Mouse (Mus musculus) midbrain, embryonic 11.5 days (tissue): ENCODE results near the gene Lrrtm3. TPM values are rescaled to one million over a fixed set of nuclear protein-coding genes. Genes with fewer than 3 reads are reported as not detected.
A peak's percentile ranks its signal among the peaks of the same experiment; 100 is the strongest.

ENCODE experiments used
- ATAC-seq: fragments of 200-750 bp; cut with Nextera tagmentation; 2 replicates; pipeline ENCODE4 v1.8.0; 2017; ENCODE audit warnings: moderate TSS enrichment, moderate library complexity; ENCODE audit not compliant: low FRiP score
- DNase-seq: peaks from one replicate; pipeline ENCODE4 v3.0.0; 2015; ENCODE audit warnings: low spot score; ENCODE audit errors: missing footprints
- H3K27ac ChIP-seq: fragments of 300-500 bp; sonication (generic); 2 replicates; pipeline ENCODE4 v1.5.1; 2014; ENCODE audit warnings: low read depth, low read length
- H3K27me3 ChIP-seq: fragments of 300-500 bp; sonication (generic); 2 replicates; pipeline ENCODE4 v1.6.1; 2014; ENCODE audit warnings: mild to moderate bottlenecking, low read length, moderate library complexity, mixed read lengths; ENCODE audit not compliant: control insufficient read depth, insufficient read depth
- H3K36me3 ChIP-seq: fragments of 300-500 bp; sonication (generic); 2 replicates; pipeline ENCODE4 v1.6.1; 2014; ENCODE audit warnings: mild to moderate bottlenecking, low read length, moderate library complexity, mixed read lengths; ENCODE audit not compliant: control insufficient read depth, insufficient read depth
- H3K4me1 ChIP-seq: fragments of 300-500 bp; sonication (generic); 2 replicates; pipeline ENCODE4 v1.6.1; 2014; ENCODE audit warnings: low read length; ENCODE audit not compliant: control insufficient read depth, insufficient read depth
- H3K4me2 ChIP-seq: fragments of 300-500 bp; sonication (generic); 2 replicates; pipeline ENCODE4 v1.6.1; 2014; ENCODE audit warnings: mild to moderate bottlenecking, moderate library complexity
- H3K4me3 ChIP-seq: fragments of 300-500 bp; sonication (generic); 2 replicates; pipeline ENCODE4 v1.5.1; 2014; ENCODE audit warnings: low read depth, low read length
- H3K9ac ChIP-seq: fragments of 300-500 bp; sonication (generic); 2 replicates; pipeline ENCODE4 v1.6.1; 2014; ENCODE audit warnings: low read length
- H3K9me3 ChIP-seq: fragments of 300-500 bp; sonication (generic); 2 replicates; pipeline ENCODE4 v1.6.1; 2016; ENCODE audit warnings: low read length; ENCODE audit not compliant: control insufficient read depth
- WGBS: fragments of 180-500 bp; shearing (Covaris S2); extraction: QIAGEN DNeasy Blood & Tissue Kit; methylation state at CpG from one replicate; pipeline ENCODE4 v1.1.7; 2014; 5-methylcytosine and 5-hydroxymethylcytosine counted together
- polyA plus RNA-seq: library from polyadenylated mRNA; unstranded; fragments of >200 nt; fragmentation: Nextera tagmentation; extraction: Ambion mirVana; gene quantifications from 2 replicates; pipeline ENCODE4 v1.2.1, GENCODE M21; 2014

Lrrtm3 gene
- polyA plus RNA-seq, 1 experiment from 2014 or later: 2.6 TPM

DNA sequence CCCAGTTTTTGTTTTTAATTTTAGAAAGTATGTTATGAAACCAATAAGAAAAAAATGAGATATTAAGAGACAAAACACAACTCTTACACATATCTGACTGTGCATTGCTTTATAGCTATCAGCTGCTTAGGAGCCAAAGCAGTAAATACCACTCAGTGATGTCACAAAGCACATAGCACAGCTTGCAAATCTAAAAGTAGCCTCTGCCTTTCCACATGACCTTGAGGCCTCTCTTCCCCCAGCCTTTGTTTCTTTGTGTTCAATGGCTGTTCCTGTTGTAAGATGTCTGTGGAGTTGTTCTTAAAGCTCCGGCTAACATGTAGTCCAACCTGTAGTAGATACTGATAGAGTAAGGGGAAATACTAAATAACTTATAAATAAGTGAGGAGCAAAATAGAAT lies 69.7 kb downstream of the Lrrtm3 start:
- no peak for DNase-seq
- H3K27ac ChIP-seq: no peak overlapping the region
- no peak overlapping the region for H3K9ac ChIP-seq
- no peaks in the 10 kb centered on the region for H3K9me3 ChIP-seq
- no peak overlapping the region for H3K4me2 ChIP-seq
- 93% methylated on average over 1 of the region's 1 CpGs for WGBS
- H3K4me3 ChIP-seq: no peak overlapping the region
- no peak for ATAC-seq
- H3K27me3 ChIP-seq: no peaks in the 10 kb centered on the region
- H3K36me3 ChIP-seq: no peaks in the 10 kb centered on the region
- no peaks in the 10 kb centered on the region for H3K4me1 ChIP-seq

DNA sequence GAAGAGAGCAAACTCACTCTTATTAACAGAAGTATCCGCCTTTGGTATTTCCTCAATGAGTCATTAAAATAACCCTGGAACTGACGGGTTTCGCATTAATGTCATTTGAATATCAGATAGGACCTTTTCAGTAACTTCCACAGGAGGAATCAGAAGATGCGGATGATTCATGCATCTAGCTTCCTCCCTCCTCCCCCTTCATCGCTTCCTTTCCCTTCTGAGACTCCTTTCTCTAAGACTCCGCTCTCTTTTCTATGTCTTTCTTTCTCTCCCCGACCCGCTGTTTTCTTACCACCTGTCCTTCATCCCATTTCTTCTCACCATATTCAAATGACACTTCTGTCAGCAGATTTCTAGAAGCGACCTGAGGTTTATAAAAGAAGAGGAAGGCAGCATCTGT lies 88.1 kb downstream of the Lrrtm3 start:
- no peaks in the 10 kb centered on the region for H3K9me3 ChIP-seq
- H3K4me1 ChIP-seq: no peaks in the 10 kb centered on the region
- no peaks in the 10 kb centered on the region for H3K27me3 ChIP-seq
- H3K4me2 ChIP-seq: no peak overlapping the region
- WGBS: 89% methylated on average over 9 of the region's 9 CpGs
- no peak overlapping the region for H3K27ac ChIP-seq
- no peak overlapping the region for H3K9ac ChIP-seq
- no peak for ATAC-seq
- no peak overlapping the region for H3K4me3 ChIP-seq
- no peaks in the 10 kb centered on the region for H3K36me3 ChIP-seq
- DNase-seq: no peak

DNA sequence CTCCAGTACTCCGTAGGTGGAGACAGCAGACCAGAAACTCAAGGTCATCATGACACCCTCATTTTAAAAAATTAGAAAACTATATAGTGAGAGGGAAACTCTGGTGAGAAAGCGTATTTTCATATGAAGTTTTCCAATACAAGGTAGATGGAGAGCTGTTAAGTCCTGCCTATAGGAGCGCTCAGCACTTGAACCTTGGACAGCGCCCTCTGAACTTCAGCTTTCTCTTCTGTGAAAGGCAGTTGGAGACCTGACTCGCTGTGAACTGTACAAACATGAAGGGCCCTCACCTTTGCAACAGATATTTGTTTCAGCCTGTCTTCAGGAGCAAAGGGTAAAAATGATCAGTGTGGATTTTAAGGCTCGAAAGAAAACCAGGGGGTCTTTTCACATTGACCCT lies 88.5 kb downstream of the Lrrtm3 start:
- no peak for DNase-seq
- 81% methylated on average over 6 of the region's 6 CpGs for WGBS
- Histone ChIP-seq H3K4me3 (no peak overlapping the region), H3K4me1 (no peaks in the 10 kb centered on the region), H3K27me3 (no peaks in the 10 kb centered on the region), H3K27ac (no peak overlapping the region), H3K36me3 (no peaks in the 10 kb centered on the region), H3K4me2 (no peak overlapping the region), H3K9ac (no peak overlapping the region), H3K9me3 (no peaks in the 10 kb centered on the region)
- ATAC-seq: no peak

DNA sequence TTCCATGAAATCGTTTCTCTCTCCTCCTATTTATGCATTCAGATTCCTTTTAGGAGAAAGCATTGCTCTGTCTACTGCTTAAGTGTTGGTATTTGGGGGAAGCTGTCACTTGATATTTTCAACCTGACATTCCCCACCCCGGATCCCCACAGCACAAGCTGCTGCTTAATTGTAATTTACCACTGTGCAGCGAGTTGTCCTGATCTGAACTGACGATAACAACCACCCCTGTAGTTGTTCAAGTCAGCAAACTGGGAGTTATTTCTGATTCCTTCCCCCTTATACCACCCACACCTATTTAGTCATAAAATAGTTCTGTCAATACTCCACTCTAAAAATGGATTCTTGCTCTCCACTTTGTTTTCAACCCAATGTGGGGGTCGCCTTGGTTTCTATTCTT lies 95.8 kb downstream of the Lrrtm3 start:
- no peaks in the 10 kb centered on the region for H3K36me3 ChIP-seq
- no peak overlapping the region for H3K27ac ChIP-seq
- 92% methylated on average over 5 of the region's 5 CpGs for WGBS
- no peaks in the 10 kb centered on the region for H3K9me3 ChIP-seq
- H3K4me2 ChIP-seq: no peak overlapping the region
- no peak overlapping the region for H3K4me3 ChIP-seq
- ATAC-seq (no peak), DNase-seq (no peak)
- H3K9ac ChIP-seq: no peak overlapping the region
- H3K4me1 ChIP-seq: no peaks in the 10 kb centered on the region
- no peaks in the 10 kb centered on the region for H3K27me3 ChIP-seq

DNA sequence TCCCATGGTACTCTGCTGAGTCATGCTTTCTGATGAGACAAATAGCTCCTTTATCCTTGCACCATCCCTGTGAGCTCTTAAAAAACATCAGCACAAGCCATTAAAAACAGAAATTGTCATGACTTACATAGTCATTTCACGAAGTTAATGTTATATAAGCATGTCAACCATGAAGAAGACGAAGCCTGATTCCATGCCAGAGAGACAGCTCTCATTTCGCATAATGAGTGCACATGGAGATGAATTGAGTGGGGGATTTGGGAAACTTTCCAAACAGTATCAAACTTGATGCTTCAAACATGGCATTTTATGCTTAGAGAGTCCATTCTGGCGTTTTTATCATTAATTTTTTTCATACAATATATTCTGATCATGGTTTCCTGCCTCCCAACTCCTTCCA lies 104.5 kb downstream of the Lrrtm3 start:
- no peak for DNase-seq
- Histone ChIP-seq H3K27me3 (no peaks in the 10 kb centered on the region), H3K4me3 (no peak overlapping the region), H3K4me1 (no peaks in the 10 kb centered on the region), H3K9me3 (no peaks in the 10 kb centered on the region), H3K4me2 (no peak overlapping the region), H3K9ac (no peak overlapping the region), H3K27ac (no peak overlapping the region), H3K36me3 (no peaks in the 10 kb centered on the region)
- ATAC-seq: no peak
- WGBS: 71% methylated on average over 4 of the region's 4 CpGs

DNA sequence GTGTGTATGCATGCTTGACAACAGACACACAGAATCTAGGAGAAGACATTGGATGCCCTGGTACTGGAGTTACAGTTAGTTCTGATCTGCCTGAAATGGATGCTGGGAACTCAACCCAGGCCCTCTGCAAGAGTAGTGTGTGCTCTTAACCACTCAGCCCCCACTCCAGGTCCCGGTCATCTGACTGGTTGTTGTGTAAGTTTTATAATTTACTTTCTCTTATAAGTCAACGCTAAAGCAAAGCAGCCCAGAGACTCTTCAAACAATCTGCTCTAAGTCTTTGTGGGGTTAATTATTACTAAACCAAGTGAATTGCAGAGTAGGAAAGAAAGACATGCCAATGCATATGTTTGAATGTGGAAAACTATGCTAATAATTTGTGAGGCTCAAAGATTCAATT lies 110.7 kb downstream of the Lrrtm3 start:
- Histone ChIP-seq H3K4me3 (no peak overlapping the region), H3K9ac (no peak overlapping the region), H3K4me2 (no peak overlapping the region), H3K27ac (no peak overlapping the region), H3K36me3 (no peaks in the 10 kb centered on the region), H3K9me3 (no peaks in the 10 kb centered on the region), H3K27me3 (no peaks in the 10 kb centered on the region), H3K4me1 (peaks cover 5% of the 10 kb centered on the region; the same call in 1 of the 2 replicates)
- DNase-seq (no peak), ATAC-seq (no peak)
- WGBS: 93% methylated on average over 2 of the region's 2 CpGs

DNA sequence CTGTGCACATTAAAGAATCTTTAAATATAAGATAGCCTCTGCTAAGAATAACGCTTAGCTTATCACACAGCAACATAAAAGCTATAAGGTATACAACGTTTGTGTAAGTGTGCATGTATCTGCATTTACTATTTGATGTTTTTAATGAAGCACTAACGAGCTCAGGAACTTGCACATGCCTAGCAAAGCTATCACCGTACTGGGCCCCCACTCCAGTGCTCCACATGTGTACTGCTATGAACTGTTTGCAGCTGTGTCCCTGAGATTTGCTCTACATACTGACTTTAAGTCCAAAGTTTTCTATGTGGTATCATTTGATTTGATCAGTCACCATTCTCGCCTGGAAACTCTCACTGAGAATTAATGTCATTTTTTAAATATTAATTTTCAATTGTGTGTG lies 111.1 kb downstream of the Lrrtm3 start:
- Histone ChIP-seq H3K27ac (no peak overlapping the region), H3K27me3 (no peaks in the 10 kb centered on the region), H3K9ac (no peak overlapping the region), H3K36me3 (no peaks in the 10 kb centered on the region), H3K9me3 (no peaks in the 10 kb centered on the region), H3K4me2 (no peak overlapping the region), H3K4me3 (no peak overlapping the region), H3K4me1 (peaks cover 5% of the 10 kb centered on the region; the same call in 1 of the 2 replicates)
- DNase-seq (no peak), ATAC-seq (peak; percentile 49; the same call in 1 of the 2 replicates)
- 84% methylated on average over 5 of the region's 5 CpGs for WGBS

DNA sequence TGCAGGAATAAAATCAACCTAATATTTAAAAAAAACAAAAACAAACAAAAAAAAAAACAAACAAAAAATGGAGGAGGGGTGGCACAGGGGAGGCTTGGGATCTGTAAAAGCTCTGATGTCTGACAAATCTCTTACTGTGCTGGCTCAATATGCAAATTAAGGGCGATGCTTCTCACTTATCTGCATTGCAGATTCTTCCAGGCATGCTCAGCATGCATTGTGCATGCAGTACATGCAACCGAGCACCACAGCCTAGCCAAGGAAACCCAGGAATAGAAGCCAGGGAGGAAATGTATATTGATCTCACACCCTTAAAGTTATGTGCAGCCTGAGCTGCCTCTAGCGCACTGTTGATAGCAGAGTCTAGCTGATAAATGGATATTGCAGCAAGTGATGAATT lies 111.5 kb downstream of the Lrrtm3 start:
- Histone ChIP-seq H3K9me3 (no peaks in the 10 kb centered on the region), H3K27ac (no peak overlapping the region; the same call in 1 of the 2 replicates), H3K4me3 (no peak overlapping the region), H3K9ac (no peak overlapping the region), H3K4me2 (no peak overlapping the region; the same call in 1 of the 2 replicates), H3K27me3 (no peaks in the 10 kb centered on the region), H3K4me1 (peaks cover 5% of the 10 kb centered on the region; the same call in 1 of the 2 replicates), H3K36me3 (no peaks in the 10 kb centered on the region)
- DNase-seq (no peak), ATAC-seq (peak; percentile 93)
- WGBS: 41% methylated on average over 3 of the region's 3 CpGs

DNA sequence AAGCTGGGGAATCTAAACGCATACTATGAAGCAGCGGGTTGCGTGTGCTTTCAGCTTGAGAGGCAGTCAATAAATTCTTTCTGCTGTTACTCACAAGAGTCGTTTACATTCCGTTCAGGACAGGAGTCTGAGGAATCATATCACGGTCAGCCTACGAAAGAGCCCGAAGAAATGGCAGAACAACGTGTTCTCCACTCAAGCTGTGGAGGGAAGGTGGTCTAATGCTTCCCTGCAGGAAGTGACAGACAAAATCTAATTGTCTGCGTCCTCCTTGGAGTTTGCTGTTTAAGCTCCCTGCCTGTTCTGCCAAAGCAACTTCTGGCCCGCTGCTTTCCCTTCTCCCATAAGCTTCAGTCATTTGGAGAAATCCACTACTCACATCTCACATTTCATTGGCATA lies 112.0 kb downstream of the Lrrtm3 start:
- peak; percentile 85 for DNase-seq
- Histone ChIP-seq H3K27ac (peak overlapping the region; percentile 6; the same call in 1 of the 2 replicates), H3K27me3 (no peaks in the 10 kb centered on the region), H3K9ac (no peak overlapping the region), H3K4me2 (no peak overlapping the region; the same call in 1 of the 2 replicates), H3K4me3 (no peak overlapping the region), H3K36me3 (no peaks in the 10 kb centered on the region), H3K4me1 (peaks cover 5% of the 10 kb centered on the region; the same call in 1 of the 2 replicates), H3K9me3 (no peaks in the 10 kb centered on the region)
- WGBS: 47% methylated on average over 11 of the region's 11 CpGs
- peak; percentile 46 for ATAC-seq

DNA sequence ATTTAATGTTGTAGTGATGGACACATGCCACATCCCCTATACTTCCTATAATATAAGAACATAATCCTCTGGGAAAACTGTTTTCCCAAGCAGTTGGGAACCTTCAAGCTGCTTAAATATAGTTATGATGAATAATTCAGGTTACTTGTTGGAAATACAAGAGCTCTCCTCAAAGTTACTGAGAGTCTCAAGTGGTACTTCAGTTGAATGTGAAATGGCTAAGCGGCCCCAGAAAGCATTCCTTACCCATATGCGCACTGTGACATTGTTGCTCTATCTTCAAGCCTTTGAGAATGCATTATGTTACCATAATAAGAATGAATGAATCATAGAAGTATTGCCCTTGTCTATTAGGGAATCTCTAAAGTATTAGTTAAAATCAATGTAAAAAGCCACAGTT lies 117.8 kb downstream of the Lrrtm3 start:
- no peaks in the 10 kb centered on the region for H3K27me3 ChIP-seq
- no peaks in the 10 kb centered on the region for H3K36me3 ChIP-seq
- H3K9me3 ChIP-seq: no peaks in the 10 kb centered on the region
- ATAC-seq (no peak), DNase-seq (no peak)
- H3K27ac ChIP-seq: no peak overlapping the region
- no peak overlapping the region for H3K4me3 ChIP-seq
- H3K4me2 ChIP-seq: no peak overlapping the region
- 93% methylated on average over 2 of the region's 2 CpGs for WGBS
- H3K9ac ChIP-seq: no peak overlapping the region
- H3K4me1 ChIP-seq: no peaks in the 10 kb centered on the region
